Mouse (Mus musculus) small intestine, adult 2 months (tissue): ENCODE data around the gene Msh6.

Experiments
- CTCF ChIP-seq: fragments of 200-500 bp; IDR thresholded peaks from 2 replicates; pipeline ENCODE4 v1.5.1; 2012; ENCODE audit warnings: low read depth, mild to moderate bottlenecking, control low read depth, inconsistent platforms, low read length, moderate library complexity, mixed read lengths; ENCODE audit not compliant: insufficient replicate concordance, insufficient read length; ENCODE audit errors: extremely low read depth
- POLR2A ChIP-seq: fragments of 200-500 bp; IDR thresholded peaks from 2 replicates; pipeline ENCODE4 v1.6.1; 2012; ENCODE audit warnings: low read depth, mild to moderate bottlenecking, control low read depth, inconsistent platforms, low read length, moderate library complexity

DNA sequence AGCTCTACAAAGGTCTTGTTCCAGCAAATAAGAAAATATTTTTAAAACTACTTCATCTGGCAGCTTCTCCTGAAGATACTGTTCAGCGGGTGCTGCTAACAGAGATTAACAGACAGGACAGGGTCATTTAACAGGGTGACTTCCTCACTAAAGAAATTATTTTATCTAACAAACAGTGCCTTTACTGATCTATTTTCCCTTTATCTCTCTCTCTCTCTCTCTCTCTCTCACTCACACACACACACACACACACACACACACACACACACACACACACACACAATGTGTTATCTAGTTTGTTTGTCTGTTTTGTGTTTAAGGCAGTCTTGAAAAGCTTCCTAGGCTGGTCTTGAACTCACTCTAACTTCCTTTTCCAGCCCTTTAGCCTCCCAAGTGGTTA is 39.6 kb downstream of the Msh6 start:
- TF ChIP-seq CTCF (no peak), POLR2A (no peak)
